21 mouse cellular contexts compared by ENCODE assay signal in the genomic region with DNA sequence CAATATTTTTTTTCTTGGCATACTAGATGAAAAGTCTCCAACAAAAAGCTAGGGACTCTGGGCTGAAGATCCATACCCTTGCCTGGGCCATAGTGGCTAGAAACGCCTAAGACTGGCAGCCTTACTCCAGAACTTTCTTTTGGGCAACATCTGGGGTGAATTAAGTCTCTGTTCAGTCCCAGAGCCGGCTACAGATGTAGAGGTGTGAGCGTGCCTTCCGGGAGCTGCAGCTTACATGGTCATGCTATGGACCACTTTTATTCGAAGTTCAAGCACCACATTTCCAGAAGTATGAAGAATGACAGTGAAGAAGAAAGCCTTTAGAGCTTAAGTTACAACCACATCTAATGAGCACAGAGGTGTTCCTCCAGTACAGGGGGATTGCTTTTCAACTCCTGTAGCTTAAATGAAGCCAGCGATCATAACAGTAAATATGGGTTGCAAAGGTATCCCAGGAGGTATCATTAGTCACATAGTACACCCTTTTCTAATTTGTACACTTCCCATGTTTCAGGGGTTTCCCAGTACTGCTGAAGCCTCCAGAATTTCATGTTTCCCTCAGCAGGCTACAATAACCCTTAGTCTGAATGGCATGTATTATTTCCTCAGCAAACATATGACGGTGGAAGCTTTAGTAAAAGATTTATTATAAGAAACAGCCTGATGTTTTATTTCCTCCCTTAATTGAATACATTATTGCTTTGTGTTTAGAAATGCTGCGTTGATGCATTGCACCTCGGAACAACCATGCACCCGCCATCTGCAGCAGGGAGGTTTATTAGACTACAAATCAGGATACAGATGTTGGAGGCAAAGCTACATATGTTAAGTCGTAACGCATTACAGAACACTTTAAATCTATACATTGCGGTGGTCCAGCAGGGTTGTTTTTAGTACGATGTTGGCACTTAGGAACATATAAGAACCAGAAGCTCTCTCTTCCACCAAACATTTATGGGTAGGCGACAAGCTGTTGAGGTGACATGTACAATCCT. TPM values are rescaled to one million over a fixed set of nuclear protein-coding genes. Genes with fewer than 3 reads are reported as not detected.
DNase-seq lines count a peak whose midpoint lies in the region; ATAC-seq lines count a peak whose summit lies in the region.
"Had no signal": no experiment of that assay in that cellular context is flagged by ENCODE, and none has a peak within 500 bp of the region (broad histone marks: within the 10 kb centered on the region; RNA-seq: fewer than 3 reads in every experiment).

No protein-coding gene starts in this region.

- H3K36me3 ChIP-seq in hindbrain, embryonic 13.5 days: no peaks in the 10 kb centered on the region
- H3K36me3 ChIP-seq in hindbrain, embryonic 16.5 days (ENCODE audit: control insufficient read depth, insufficient read depth, low read length): no peaks in the 10 kb centered on the region
- H3K36me3 ChIP-seq in neural tube, embryonic 15.5 days: no peaks in the 10 kb centered on the region
- H3K36me3 ChIP-seq: heart, embryonic 15.5 days; liver, embryonic 13.5 days; midbrain, embryonic 10.5 days had no signal

- no peaks in the 10 kb centered on the region for H3K9me3 ChIP-seq in hindbrain, embryonic 13.5 days
- no peaks in the 10 kb centered on the region for H3K9me3 ChIP-seq in hindbrain, embryonic 16.5 days (ENCODE audit: control insufficient read depth, low read length)
- H3K9me3 ChIP-seq in neural tube, embryonic 15.5 days (replicated peaks): no peaks in the 10 kb centered on the region
- H3K9me3 ChIP-seq: forebrain, embryonic 13.5 days; heart, embryonic 15.5 days; liver, embryonic 13.5 days; midbrain, embryonic 10.5 days had no signal

- WGBS in hindbrain, embryonic 13.5 days: 78% methylated on average over 15 of the region's 15 CpGs
- WGBS in hindbrain, embryonic 16.5 days: 78% methylated on average over 15 of the region's 15 CpGs
- 63% methylated on average over 15 of the region's 15 CpGs for WGBS in neural tube, embryonic 15.5 days

- no peak for ATAC-seq in hindbrain, embryonic 13.5 days (ENCODE audit: low FRiP score)
- ATAC-seq in hindbrain, embryonic 16.5 days: no peak
- ATAC-seq in neural tube, embryonic 15.5 days (ENCODE audit: low FRiP score): peak; percentile 56; the same call in 1 of the 2 replicates
- ATAC-seq in erythroblast, adult 5-6 weeks (replicated peaks; ENCODE audit: low FRiP score, poor library complexity, severe bottlenecking): no peak
- ATAC-seq: forebrain, embryonic 13.5 days; intestine, postnatal 0 days had no signal

- peak; percentile 35 for DNase-seq in R1 (ENCODE audit: low read depth, low spot score)
- peak; percentile 77 for DNase-seq in forelimb bud, embryonic 11.5 days (ENCODE audit: low read depth, low spot score)
- DNase-seq in kidney, adult 8-10 months: no peak
- DNase-seq: adrenal gland, adult 2 months; cerebellum, adult 2 months; gastrocnemius, postnatal 14 days; heart, adult 18-20 months; layer of hippocampus, postnatal 36 days; liver, embryonic 13.5 days; lung, embryonic 14.5 days; lung, postnatal 36 days; thymus, postnatal 36 days had no signal

- no peaks in the 10 kb centered on the region for H3K27me3 ChIP-seq in hindbrain, embryonic 13.5 days
- H3K27me3 ChIP-seq in hindbrain, embryonic 16.5 days (replicated peaks; ENCODE audit: control insufficient read depth, insufficient read depth, low read length): no peaks in the 10 kb centered on the region
- 0 out of 2 replicates have a peak, but pooled peaks cover 4% of the 10 kb centered on the region for H3K27me3 ChIP-seq in neural tube, embryonic 15.5 days (replicated peaks)
- H3K27me3 ChIP-seq: forebrain, embryonic 13.5 days had no signal

- 0 out of 2 replicates have a peak overlapping the region, but pooled peaks have one; percentile 44 for H3K27ac ChIP-seq in hindbrain, embryonic 13.5 days
- no peak overlapping the region for H3K27ac ChIP-seq in hindbrain, embryonic 16.5 days (ENCODE audit: low read depth, low read length)
- H3K27ac ChIP-seq in neural tube, embryonic 15.5 days (replicated peaks): no peak overlapping the region
- H3K27ac ChIP-seq: forebrain, embryonic 13.5 days; heart, embryonic 15.5 days; kidney, postnatal 0 days; liver, embryonic 13.5 days; midbrain, embryonic 10.5 days had no signal

- no peak overlapping the region for H3K9ac ChIP-seq in hindbrain, embryonic 13.5 days
- H3K9ac ChIP-seq in hindbrain, embryonic 16.5 days (ENCODE audit: low read depth, low read length): no peak overlapping the region
- no peak overlapping the region for H3K9ac ChIP-seq in neural tube, embryonic 15.5 days (replicated peaks)
- H3K9ac ChIP-seq: forebrain, embryonic 13.5 days; heart, embryonic 15.5 days; liver, embryonic 13.5 days; lung, embryonic 14.5 days had no signal

- H3K4me1 ChIP-seq in hindbrain, embryonic 13.5 days (replicated peaks): 0 out of 2 replicates have a peak, but pooled peaks cover 4% of the 10 kb centered on the region
- no peaks in the 10 kb centered on the region; the same call in 1 of the 2 replicates for H3K4me1 ChIP-seq in hindbrain, embryonic 16.5 days (ENCODE audit: control insufficient read depth, insufficient read depth, low read depth, low read length)
- peaks cover 24% of the 10 kb centered on the region for H3K4me1 ChIP-seq in neural tube, embryonic 15.5 days
- H3K4me1 ChIP-seq: heart, embryonic 15.5 days; liver, embryonic 13.5 days; midbrain, embryonic 10.5 days had no signal

- no peak overlapping the region for H3K4me2 ChIP-seq in hindbrain, embryonic 13.5 days
- H3K4me2 ChIP-seq in hindbrain, embryonic 16.5 days (ENCODE audit: low read length): no peak overlapping the region
- H3K4me2 ChIP-seq in neural tube, embryonic 15.5 days: no peak overlapping the region
- H3K4me2 ChIP-seq: forebrain, embryonic 13.5 days; heart, embryonic 15.5 days; liver, embryonic 13.5 days; lung, embryonic 14.5 days had no signal

- H3K4me3 ChIP-seq in hindbrain, embryonic 13.5 days: no peak overlapping the region
- no peak overlapping the region for H3K4me3 ChIP-seq in hindbrain, embryonic 16.5 days (ENCODE audit: low read length)
- no peak overlapping the region for H3K4me3 ChIP-seq in neural tube, embryonic 15.5 days (replicated peaks)
- H3K4me3 ChIP-seq: forebrain, embryonic 13.5 days; heart, embryonic 15.5 days; liver, embryonic 13.5 days; midbrain, embryonic 10.5 days had no signal

RNA-seq across cellular contexts. Expression of gene Skap2, which starts 41.5 kb away (rescaled TPM):
- polyA plus RNA-seq in hindbrain, embryonic 13.5 days (2015; fragmentation: Nextera tagmentation; extraction: Ambion mirVana): 28.6 and 35.6 TPM in 2 replicates
- polyA plus RNA-seq in hindbrain, embryonic 16.5 days (2015; fragmentation: Nextera tagmentation; extraction: Ambion mirVana): 23.8 and 30.3 TPM in 2 replicates
- 29.5 and 30.1 TPM in 2 replicates for polyA plus RNA-seq in neural tube, embryonic 15.5 days (2015; fragmentation: Nextera tagmentation; extraction: Ambion mirVana)
- 34.8 and 68.1 TPM in 2 replicates for total RNA-seq in erythroblast, adult 5-6 weeks (2015; ENCODE audit: low replicate concordance)
- total RNA-seq in erythroblast, adult 5-6 weeks (2017; ENCODE audit: low replicate concordance): 37.2 and 38.3 TPM in 2 replicates

Comparison
In these comparisons a context has a peak if more than half of its experiments do, and no peak if none do; other contexts are left out.
1. DNase-seq: peak in R1 (single experiment) and forelimb bud, embryonic 11.5 days (single experiment); none in kidney, adult 8-10 months (0 of 2).